Mouse (Mus musculus): ENCODE data around the gene Itprid1. TPM values are rescaled to one million over a fixed set of nuclear protein-coding genes. Genes with fewer than 3 reads are reported as not detected.

Itprid1 gene
- not detected in 2 replicates for total RNA-seq (2017)

- no peak for ATAC-seq (ENCODE audit: extremely low read depth, insufficient number of reproducible peaks, low FRiP score, poor library complexity, severe bottlenecking)
Observed at GRCm38 (mm10) chr6:55836650-55837320, at the start of gene Itprid1. Gene Itprid1 (plus strand): TSS chr6:55836895.

- no peak for ATAC-seq (ENCODE audit: extremely low read depth, insufficient number of reproducible peaks, low FRiP score, poor library complexity, severe bottlenecking)
Observed at GRCm38 (mm10) chr6:55789557-55789956, 47.1 kb upstream of the Itprid1 start.

- no peak for ATAC-seq (ENCODE audit: extremely low read depth, insufficient number of reproducible peaks, low FRiP score, poor library complexity, severe bottlenecking)
Observed at GRCm38 (mm10) chr6:55791852-55792496, 44.7 kb upstream of the Itprid1 start.

- no peak for ATAC-seq (ENCODE audit: extremely low read depth, insufficient number of reproducible peaks, low FRiP score, poor library complexity, severe bottlenecking)
Observed at GRCm38 (mm10) chr6:55792536-55792935, 44.2 kb upstream of the Itprid1 start.

- no peak for ATAC-seq (ENCODE audit: extremely low read depth, insufficient number of reproducible peaks, low FRiP score, poor library complexity, severe bottlenecking)
Observed at GRCm38 (mm10) chr6:55802686-55803085, 34.0 kb upstream of the Itprid1 start.

- no peak for ATAC-seq (ENCODE audit: extremely low read depth, insufficient number of reproducible peaks, low FRiP score, poor library complexity, severe bottlenecking)
Observed at GRCm38 (mm10) chr6:55803357-55803756, 33.3 kb upstream of the Itprid1 start.

GRCm38 (mm10) chr6:55803991-55804680, 32.6 kb upstream of the Itprid1 start:
- no peak for ATAC-seq (ENCODE audit: extremely low read depth, insufficient number of reproducible peaks, low FRiP score, poor library complexity, severe bottlenecking)

GRCm38 (mm10) chr6:55804681-55805000, 32.1 kb upstream of the Itprid1 start:
- ATAC-seq (ENCODE audit: extremely low read depth, insufficient number of reproducible peaks, low FRiP score, poor library complexity, severe bottlenecking): no peak

GRCm38 (mm10) chr6:55805291-55806137, 31.2 kb upstream of the Itprid1 start:
- ATAC-seq (ENCODE audit: extremely low read depth, insufficient number of reproducible peaks, low FRiP score, poor library complexity, severe bottlenecking): no peak

- no peak for ATAC-seq (ENCODE audit: extremely low read depth, insufficient number of reproducible peaks, low FRiP score, poor library complexity, severe bottlenecking)
Observed at GRCm38 (mm10) chr6:55806537-55806936, 30.2 kb upstream of the Itprid1 start.

- no peak for ATAC-seq (ENCODE audit: extremely low read depth, insufficient number of reproducible peaks, low FRiP score, poor library complexity, severe bottlenecking)
Observed at GRCm38 (mm10) chr6:55808692-55809091, 28.0 kb upstream of the Itprid1 start.

GRCm38 (mm10) chr6:55811153-55811552, 25.5 kb upstream of the Itprid1 start:
- no peak for ATAC-seq (ENCODE audit: extremely low read depth, insufficient number of reproducible peaks, low FRiP score, poor library complexity, severe bottlenecking)

GRCm38 (mm10) chr6:55812353-55812752, 24.3 kb upstream of the Itprid1 start:
- no peak for ATAC-seq (ENCODE audit: extremely low read depth, insufficient number of reproducible peaks, low FRiP score, poor library complexity, severe bottlenecking)

- no peak for ATAC-seq (ENCODE audit: extremely low read depth, insufficient number of reproducible peaks, low FRiP score, poor library complexity, severe bottlenecking)
Observed at GRCm38 (mm10) chr6:55814184-55814926, 22.3 kb upstream of the Itprid1 start.

GRCm38 (mm10) chr6:55816911-55817310, 19.8 kb upstream of the Itprid1 start:
- no peak for ATAC-seq (ENCODE audit: extremely low read depth, insufficient number of reproducible peaks, low FRiP score, poor library complexity, severe bottlenecking)

GRCm38 (mm10) chr6:55829722-55830121, 7.0 kb upstream of the Itprid1 start:
- ATAC-seq (ENCODE audit: extremely low read depth, insufficient number of reproducible peaks, low FRiP score, poor library complexity, severe bottlenecking): no peak

GRCm38 (mm10) chr6:55852589-55852988, 15.9 kb downstream of the Itprid1 start:
- ATAC-seq (ENCODE audit: extremely low read depth, insufficient number of reproducible peaks, low FRiP score, poor library complexity, severe bottlenecking): no peak

- ATAC-seq (ENCODE audit: extremely low read depth, insufficient number of reproducible peaks, low FRiP score, poor library complexity, severe bottlenecking): no peak
Observed at GRCm38 (mm10) chr6:55856085-55856484, 19.4 kb downstream of the Itprid1 start.

GRCm38 (mm10) chr6:55865206-55865605, 28.5 kb downstream of the Itprid1 start:
- ATAC-seq (ENCODE audit: extremely low read depth, insufficient number of reproducible peaks, low FRiP score, poor library complexity, severe bottlenecking): no peak

All from neutrophil, adult 5-6 weeks (primary cell).